Mouse (Mus musculus) neural tube, embryonic 13.5 days (tissue): ENCODE data around the gene Olfr657. TPM values are rescaled to one million over a fixed set of nuclear protein-coding genes. Genes with fewer than 3 reads are reported as not detected.

Experiments
- ATAC-seq: fragments of 200-750 bp; cut with Nextera tagmentation; 2 replicates; pipeline ENCODE4 v1.8.0; 2017; ENCODE audit warnings: low read depth, mild to moderate bottlenecking, moderate TSS enrichment, moderate library complexity
- H3K27ac ChIP-seq: fragments of 300-500 bp; sonication (generic); replicated peaks from 2 replicates; pipeline ENCODE4 v1.5.1; 2015; ENCODE audit warnings: moderate library complexity, mild to moderate bottlenecking, inconsistent platforms
- H3K27me3 ChIP-seq: fragments of 300-500 bp; sonication (generic); 2 replicates; pipeline ENCODE4 v1.6.1; 2015; ENCODE audit warnings: mild to moderate bottlenecking, inconsistent platforms
- H3K36me3 ChIP-seq: fragments of 300-500 bp; sonication (generic); 2 replicates; pipeline ENCODE4 v1.6.1; 2015; ENCODE audit warnings: mild to moderate bottlenecking, inconsistent platforms
- H3K4me1 ChIP-seq: fragments of 300-500 bp; sonication (generic); replicated peaks from 2 replicates; pipeline ENCODE4 v1.6.1; 2015; ENCODE audit warnings: inconsistent platforms
- H3K4me2 ChIP-seq: fragments of 300-500 bp; sonication (generic); 2 replicates; pipeline ENCODE4 v1.6.1; 2015; ENCODE audit warnings: inconsistent platforms, mild to moderate bottlenecking, moderate library complexity
- H3K4me3 ChIP-seq: fragments of 300-500 bp; sonication (generic); 2 replicates; pipeline ENCODE4 v1.5.1; 2015; ENCODE audit warnings: mild to moderate bottlenecking, inconsistent platforms
- H3K9ac ChIP-seq: fragments of 300-500 bp; sonication (generic); 2 replicates; pipeline ENCODE4 v1.6.1; 2015; ENCODE audit warnings: moderate library complexity, mild to moderate bottlenecking, inconsistent platforms
- H3K9me3 ChIP-seq: fragments of 300-500 bp; sonication (generic); 2 replicates; pipeline ENCODE4 v1.6.1; 2016; ENCODE audit warnings: inconsistent platforms
- WGBS: fragments of 180-500 bp; shearing (Covaris S2); methylation state at CpG from one replicate; pipeline ENCODE4 v1.1.7; 2015; 5-methylcytosine and 5-hydroxymethylcytosine counted together
- polyA plus RNA-seq: library from polyadenylated mRNA; unstranded; fragments of >200 nt; fragmentation: Nextera tagmentation; extraction: Ambion mirVana; gene quantifications from 2 replicates; pipeline ENCODE4 v1.2.1, GENCODE M21; 2015

The Olfr657 gene
- not detected in 2 replicates for polyA plus RNA-seq

- Histone ChIP-seq H3K4me3 (no peak within 1 kb of the TSS), H3K27ac (no peak within 1 kb of the TSS), H3K4me2 (no peak within 1 kb of the TSS), H3K9me3 (no peaks in the 10 kb centered on the region), H3K27me3 (no peaks in the 10 kb centered on the region), H3K36me3 (no peaks in the 10 kb centered on the region), H3K9ac (no peak within 1 kb of the TSS), H3K4me1 (no peaks in the 10 kb centered on the region)
- ATAC-seq = no peak
Observed at GRCm38 (mm10) chr7:104624494-104624893, at the start of gene Olfr657. Gene Olfr657 (plus strand): TSS chr7:104624794.

GRCm38 (mm10) chr7:104577014-104577413, 47.6 kb upstream of the Olfr657 start, which contains the start of gene Olfr653:
Gene Olfr653 (plus strand): TSS chr7:104577314.
- WGBS = 87% methylated on average over 2 of the region's 2 CpGs
- Histone ChIP-seq H3K4me3 (no peak within 1 kb of the TSS), H3K9me3 (no peaks in the 10 kb centered on the region), H3K27me3 (no peaks in the 10 kb centered on the region), H3K4me2 (no peak within 1 kb of the TSS), H3K36me3 (no peaks in the 10 kb centered on the region), H3K4me1 (no peaks in the 10 kb centered on the region), H3K27ac (no peak within 1 kb of the TSS), H3K9ac (no peak within 1 kb of the TSS)
- no peak for ATAC-seq

GRCm38 (mm10) chr7:104580846-104581245, 43.7 kb upstream of the Olfr657 start:
- ATAC-seq = no peak
- no peaks in the 10 kb centered on the region for H3K9me3 ChIP-seq
- no peaks in the 10 kb centered on the region for H3K27me3 ChIP-seq
- no peak overlapping the region for H3K9ac ChIP-seq
- no peak overlapping the region for H3K4me2 ChIP-seq
- WGBS = 92% methylated on average over 4 of the region's 4 CpGs
- no peak overlapping the region for H3K4me3 ChIP-seq
- no peaks in the 10 kb centered on the region for H3K36me3 ChIP-seq
- H3K27ac ChIP-seq = no peak overlapping the region
- H3K4me1 ChIP-seq = no peaks in the 10 kb centered on the region

GRCm38 (mm10) chr7:104581429-104581828, 43.2 kb upstream of the Olfr657 start:
- H3K36me3 ChIP-seq = no peaks in the 10 kb centered on the region
- H3K4me1 ChIP-seq = no peaks in the 10 kb centered on the region
- no peak overlapping the region for H3K4me2 ChIP-seq
- no peak overlapping the region for H3K4me3 ChIP-seq
- H3K27me3 ChIP-seq = no peaks in the 10 kb centered on the region
- 88% methylated on average over 4 of the region's 4 CpGs for WGBS
- H3K27ac ChIP-seq = no peak overlapping the region
- no peak for ATAC-seq
- H3K9me3 ChIP-seq = no peaks in the 10 kb centered on the region
- no peak overlapping the region for H3K9ac ChIP-seq

GRCm38 (mm10) chr7:104586725-104587124, 37.9 kb upstream of the Olfr657 start, which contains the start of gene Olfr654:
Gene Olfr654 (plus strand): TSS chr7:104587025.
- Histone ChIP-seq H3K4me3 (no peak within 1 kb of the TSS), H3K27ac (no peak within 1 kb of the TSS), H3K36me3 (no peaks in the 10 kb centered on the region), H3K4me1 (no peaks in the 10 kb centered on the region), H3K4me2 (no peak within 1 kb of the TSS), H3K9ac (no peak within 1 kb of the TSS), H3K9me3 (no peaks in the 10 kb centered on the region), H3K27me3 (no peaks in the 10 kb centered on the region)
- no peak for ATAC-seq
- WGBS = 87% methylated on average over 4 of the region's 4 CpGs

GRCm38 (mm10) chr7:104588274-104588673, 36.3 kb upstream of the Olfr657 start:
- no peak overlapping the region for H3K4me3 ChIP-seq
- H3K4me1 ChIP-seq = no peaks in the 10 kb centered on the region
- H3K9me3 ChIP-seq = no peaks in the 10 kb centered on the region
- H3K4me2 ChIP-seq = no peak overlapping the region
- H3K27ac ChIP-seq = no peak overlapping the region
- H3K27me3 ChIP-seq = no peaks in the 10 kb centered on the region
- no peak overlapping the region for H3K9ac ChIP-seq
- no peak for ATAC-seq
- no peaks in the 10 kb centered on the region for H3K36me3 ChIP-seq
- WGBS = 83% methylated on average over 5 of the region's 5 CpGs

- no peak within 1 kb of the TSS for H3K27ac ChIP-seq
- no peak within 1 kb of the TSS for H3K4me3 ChIP-seq
- no peak within 1 kb of the TSS for H3K4me2 ChIP-seq
- H3K27me3 ChIP-seq = no peaks in the 10 kb centered on the region
- WGBS = 81% methylated on average over 2 of the region's 2 CpGs
- no peak within 1 kb of the TSS for H3K9ac ChIP-seq
- no peaks in the 10 kb centered on the region; the same call in 1 of the 2 replicates for H3K9me3 ChIP-seq
- ATAC-seq = no peak
- H3K36me3 ChIP-seq = no peaks in the 10 kb centered on the region
- H3K4me1 ChIP-seq = no peaks in the 10 kb centered on the region
Observed at GRCm38 (mm10) chr7:104601679-104602078, 22.9 kb upstream of the Olfr657 start, which contains the start of gene Olfr655. Gene Olfr655 (minus strand): TSS chr7:104601779.

GRCm38 (mm10) chr7:104603173-104603572, 21.4 kb upstream of the Olfr657 start:
- Histone ChIP-seq H3K4me2 (no peak overlapping the region), H3K27me3 (no peaks in the 10 kb centered on the region), H3K4me3 (no peak overlapping the region), H3K9ac (no peak overlapping the region), H3K9me3 (no peaks in the 10 kb centered on the region; the same call in 1 of the 2 replicates), H3K4me1 (no peaks in the 10 kb centered on the region), H3K27ac (no peak overlapping the region), H3K36me3 (no peaks in the 10 kb centered on the region)
- 1% methylated on average over 3 of the region's 3 CpGs for WGBS
- no peak for ATAC-seq

GRCm38 (mm10) chr7:104604727-104605126, 19.9 kb upstream of the Olfr657 start:
- Histone ChIP-seq H3K4me1 (no peaks in the 10 kb centered on the region), H3K9ac (no peak overlapping the region), H3K27ac (no peak overlapping the region), H3K4me2 (no peak overlapping the region), H3K27me3 (no peaks in the 10 kb centered on the region), H3K36me3 (no peaks in the 10 kb centered on the region), H3K9me3 (no peaks in the 10 kb centered on the region; the same call in 1 of the 2 replicates), H3K4me3 (no peak overlapping the region)
- ATAC-seq = no peak

GRCm38 (mm10) chr7:104613655-104614054, 10.9 kb upstream of the Olfr657 start, which contains the start of gene Olfr656:
Gene Olfr656 (plus strand): TSS chr7:104613955.
- no peak for ATAC-seq
- H3K4me2 ChIP-seq = no peak within 1 kb of the TSS
- H3K9me3 ChIP-seq = no peaks in the 10 kb centered on the region
- no peak within 1 kb of the TSS for H3K9ac ChIP-seq
- H3K27me3 ChIP-seq = no peaks in the 10 kb centered on the region
- no peaks in the 10 kb centered on the region for H3K4me1 ChIP-seq
- no peaks in the 10 kb centered on the region for H3K36me3 ChIP-seq
- H3K4me3 ChIP-seq = no peak within 1 kb of the TSS
- 79% methylated on average over 4 of the region's 4 CpGs for WGBS
- H3K27ac ChIP-seq = no peak within 1 kb of the TSS

GRCm38 (mm10) chr7:104646841-104647482, 22.4 kb downstream of the Olfr657 start, which contains the start of gene Olfr658:
Gene Olfr658 (minus strand): TSS chr7:104647305.
- H3K9ac ChIP-seq = no peak within 1 kb of the TSS
- peak; percentile 89 for ATAC-seq
- no peaks in the 10 kb centered on the region for H3K9me3 ChIP-seq
- H3K27me3 ChIP-seq = no peaks in the 10 kb centered on the region
- H3K4me1 ChIP-seq = no peaks in the 10 kb centered on the region
- peak within 1 kb of the TSS; percentile 53 for H3K4me2 ChIP-seq
- H3K4me3 ChIP-seq = peak within 1 kb of the TSS; percentile 30
- no peak within 1 kb of the TSS for H3K27ac ChIP-seq
- WGBS = 28% methylated on average over 21 of the region's 22 CpGs
- no peaks in the 10 kb centered on the region for H3K36me3 ChIP-seq

- H3K4me2 ChIP-seq = no peak within 1 kb of the TSS
- no peak within 1 kb of the TSS for H3K27ac ChIP-seq
- no peaks in the 10 kb centered on the region for H3K4me1 ChIP-seq
- H3K36me3 ChIP-seq = no peaks in the 10 kb centered on the region
- WGBS = 86% methylated on average over 3 of the region's 3 CpGs
- H3K27me3 ChIP-seq = no peaks in the 10 kb centered on the region
- no peak within 1 kb of the TSS for H3K4me3 ChIP-seq
- no peak for ATAC-seq
- H3K9me3 ChIP-seq = no peaks in the 10 kb centered on the region
- H3K9ac ChIP-seq = no peak within 1 kb of the TSS
Observed at GRCm38 (mm10) chr7:104666453-104666852, 41.9 kb downstream of the Olfr657 start, which contains the start of gene Olfr659. Gene Olfr659 (plus strand): TSS chr7:104666753.

GRCm38 (mm10) chr7:104686201-104686600, 61.6 kb downstream of the Olfr657 start, which contains the start of gene Olfr661:
Gene Olfr661 (plus strand): TSS chr7:104686501.
- no peak within 1 kb of the TSS for H3K9ac ChIP-seq
- H3K9me3 ChIP-seq = no peaks in the 10 kb centered on the region
- no peak within 1 kb of the TSS for H3K4me3 ChIP-seq
- H3K27me3 ChIP-seq = no peaks in the 10 kb centered on the region
- WGBS = 93% methylated on average over 2 of the region's 2 CpGs
- no peaks in the 10 kb centered on the region for H3K36me3 ChIP-seq
- H3K27ac ChIP-seq = no peak within 1 kb of the TSS
- ATAC-seq = no peak
- no peaks in the 10 kb centered on the region for H3K4me1 ChIP-seq
- no peak within 1 kb of the TSS for H3K4me2 ChIP-seq
